Mouse (Mus musculus) lung, embryonic 15.5 days (tissue): ENCODE data around the gene Hdac9. TPM values are rescaled to one million over a fixed set of nuclear protein-coding genes. Genes with fewer than 3 reads are reported as not detected.
A peak's percentile ranks its signal among the peaks of the same experiment; 100 is the strongest.

ENCODE experiments used
- ATAC-seq: fragments of 200-750 bp; cut with Nextera tagmentation; 2 replicates; pipeline ENCODE4 v1.8.0; 2017; ENCODE audit warnings: moderate number of reproducible peaks, borderline replicate concordance; ENCODE audit not compliant: low FRiP score, low TSS enrichment; ENCODE audit errors: extremely low read depth
- H3K27ac ChIP-seq: fragments of 300-500 bp; sonication (generic); 2 replicates; pipeline ENCODE4 v1.5.1; 2015; ENCODE audit warnings: moderate library complexity, mild to moderate bottlenecking, inconsistent platforms
- H3K27me3 ChIP-seq: fragments of 300-500 bp; sonication (generic); 2 replicates; pipeline ENCODE4 v1.6.1; 2015; ENCODE audit warnings: inconsistent platforms
- H3K36me3 ChIP-seq: fragments of 300-500 bp; sonication (generic); 2 replicates; pipeline ENCODE4 v1.6.1; 2015; ENCODE audit warnings: inconsistent platforms
- H3K4me1 ChIP-seq: fragments of 300-500 bp; sonication (generic); 2 replicates; pipeline ENCODE4 v1.6.1; 2015; ENCODE audit warnings: inconsistent platforms
- H3K4me2 ChIP-seq: fragments of 300-500 bp; sonication (generic); 2 replicates; pipeline ENCODE4 v1.6.1; 2015; ENCODE audit warnings: inconsistent platforms, mild to moderate bottlenecking, moderate library complexity
- H3K4me3 ChIP-seq: fragments of 300-500 bp; sonication (generic); 2 replicates; pipeline ENCODE4 v1.5.1; 2015; ENCODE audit warnings: mild to moderate bottlenecking, inconsistent platforms
- H3K9ac ChIP-seq: fragments of 300-500 bp; sonication (generic); 2 replicates; pipeline ENCODE4 v1.6.1; 2015; ENCODE audit warnings: inconsistent platforms
- H3K9me3 ChIP-seq: fragments of 300-500 bp; sonication (generic); 2 replicates; pipeline ENCODE4 v1.6.1; 2016; ENCODE audit warnings: inconsistent platforms
- WGBS: fragments of 180-500 bp; shearing (Covaris S2); methylation state at CpG from one replicate; pipeline ENCODE4 v1.1.7; 2015; 5-methylcytosine and 5-hydroxymethylcytosine counted together
- polyA plus RNA-seq: library from polyadenylated mRNA; unstranded; fragments of >200 nt; fragmentation: Nextera tagmentation; extraction: Ambion mirVana; gene quantifications from 2 replicates; pipeline ENCODE4 v1.2.1, GENCODE M21; 2015

Hdac9 gene
- 6.7 and 7.5 TPM in 2 replicates for polyA plus RNA-seq

DNA sequence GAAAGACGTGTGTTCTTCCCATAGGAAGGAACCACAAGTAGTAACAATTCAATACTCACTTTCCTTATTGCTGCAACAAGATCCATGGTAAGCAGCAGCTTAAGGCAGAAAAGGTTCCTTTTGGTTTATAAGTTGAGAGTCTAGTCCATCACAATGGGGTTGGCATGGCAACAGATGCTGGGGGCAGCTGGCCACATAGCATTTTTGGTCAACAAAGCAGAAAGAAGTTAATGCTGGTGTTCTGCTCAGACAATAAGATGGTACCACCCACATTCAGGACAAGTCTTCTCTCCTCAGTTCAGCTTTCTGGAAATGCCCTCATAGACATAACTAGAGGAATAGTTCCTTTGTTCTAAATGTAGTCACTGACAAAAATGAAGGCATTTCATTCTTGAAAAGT is at the start of gene Hdac9:
Hdac9 (minus strand) TSS at position 101 of the 400 bp plus-strand sequence.
- Histone ChIP-seq H3K4me3 (no peak within 1 kb of the TSS), H3K36me3 (no peaks in the 10 kb centered on the region), H3K9me3 (no peaks in the 10 kb centered on the region), H3K4me2 (no peak within 1 kb of the TSS), H3K4me1 (no peaks in the 10 kb centered on the region), H3K9ac (no peak within 1 kb of the TSS), H3K27me3 (no peaks in the 10 kb centered on the region), H3K27ac (no peak within 1 kb of the TSS)
- ATAC-seq = no peak
- WGBS = 50% methylated on average over 1 of the region's 1 CpGs

- Histone ChIP-seq H3K4me3 (no peak overlapping the region), H3K9ac (no peak overlapping the region)
Measured at GRCm38 (mm10) chr12:34949066-34949706, 32.3 kb upstream of the Hdac9 start.

DNA sequence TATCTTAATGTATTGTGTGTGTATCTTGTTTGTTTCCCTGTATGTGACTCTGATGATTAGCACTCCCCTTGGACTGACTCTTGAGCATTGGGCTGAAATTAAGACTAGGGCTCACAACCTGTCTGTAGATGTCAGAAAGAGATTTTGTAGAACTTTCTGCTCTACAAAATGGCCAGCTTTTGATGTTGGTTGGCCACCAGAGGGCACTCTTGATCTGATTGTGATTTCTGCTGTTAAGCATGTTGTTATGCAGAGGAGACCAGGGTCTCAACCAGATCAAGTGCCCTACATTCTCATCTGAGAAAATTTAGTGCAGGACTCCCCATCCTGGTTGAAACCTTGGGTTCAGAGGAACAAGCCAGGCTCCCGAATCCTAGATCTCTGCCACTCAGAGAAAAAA is 21.0 kb upstream of the Hdac9 start:
- ATAC-seq = no peak
- Histone ChIP-seq H3K9me3 (no peaks in the 10 kb centered on the region), H3K4me3 (no peak overlapping the region), H3K4me1 (no peaks in the 10 kb centered on the region), H3K27ac (no peak overlapping the region), H3K27me3 (no peaks in the 10 kb centered on the region), H3K36me3 (no peaks in the 10 kb centered on the region), H3K4me2 (no peak overlapping the region), H3K9ac (no peak overlapping the region)
- WGBS = 88% methylated on average over 1 of the region's 1 CpGs

More at GRCm38 (mm10) chr12:34949066-34949706, 32.3 kb upstream of the Hdac9 start:
- no peaks in the 10 kb centered on the region for H3K36me3 ChIP-seq
- no peaks in the 10 kb centered on the region for H3K27me3 ChIP-seq
- 58% methylated on average over 6 of the region's 6 CpGs for WGBS
- H3K27ac ChIP-seq = no peak overlapping the region
- no peak overlapping the region for H3K4me2 ChIP-seq
- H3K9me3 ChIP-seq = no peaks in the 10 kb centered on the region
- H3K4me1 ChIP-seq = no peaks in the 10 kb centered on the region
- ATAC-seq = no peak

GRCm38 (mm10) chr12:34908008-34908407 is 8.9 kb downstream of the Hdac9 start:
- WGBS = 69% methylated on average over 2 of the region's 2 CpGs
- Histone ChIP-seq H3K4me3 (no peak overlapping the region), H3K4me1 (no peaks in the 10 kb centered on the region), H3K27me3 (peaks cover 24% of the 10 kb centered on the region), H3K4me2 (no peak overlapping the region), H3K36me3 (no peaks in the 10 kb centered on the region), H3K9ac (no peak overlapping the region), H3K9me3 (no peaks in the 10 kb centered on the region), H3K27ac (no peak overlapping the region)
- no peak for ATAC-seq

DNA sequence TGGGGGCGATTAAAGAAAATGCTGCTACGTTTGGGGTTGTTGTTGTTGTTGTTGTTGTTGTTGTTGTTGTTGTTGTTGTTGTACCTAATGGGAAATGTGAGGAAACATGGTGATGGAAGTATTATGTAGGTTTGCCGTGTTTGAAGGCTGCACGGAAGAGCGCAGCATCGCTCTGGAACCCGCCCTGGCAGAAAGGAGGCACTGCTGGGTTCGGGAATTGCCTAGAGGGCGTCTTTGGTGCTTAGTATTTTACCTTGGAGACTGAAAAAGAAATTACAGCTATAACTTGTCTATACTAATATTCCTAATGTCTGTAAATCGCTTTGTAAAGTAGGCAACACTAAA is 9.4 kb downstream of the Hdac9 start:
- WGBS = 2% methylated on average over 10 of the region's 10 CpGs
- H3K27me3 ChIP-seq = peaks cover 24% of the 10 kb centered on the region
- H3K4me3 ChIP-seq = peak overlapping the region; percentile 59
- H3K9me3 ChIP-seq = no peaks in the 10 kb centered on the region
- no peak for ATAC-seq
- no peak overlapping the region for H3K27ac ChIP-seq
- peak overlapping the region; percentile 36; the same call in 1 of the 2 replicates for H3K9ac ChIP-seq
- H3K4me2 ChIP-seq = peak overlapping the region; percentile 96
- H3K36me3 ChIP-seq = no peaks in the 10 kb centered on the region
- no peaks in the 10 kb centered on the region for H3K4me1 ChIP-seq

- Histone ChIP-seq H3K9me3 (no peaks in the 10 kb centered on the region), H3K4me3 (peak overlapping the region; percentile 59), H3K9ac (peak overlapping the region; percentile 39; the same call in 1 of the 2 replicates), H3K36me3 (no peaks in the 10 kb centered on the region), H3K27me3 (peaks cover 24% of the 10 kb centered on the region), H3K27ac (no peak overlapping the region), H3K4me2 (peak overlapping the region; percentile 96), H3K4me1 (no peaks in the 10 kb centered on the region)
- under 1% methylated on average over 79 of the region's 107 CpGs for WGBS
- ATAC-seq = peak; percentile 91
Measured at GRCm38 (mm10) chr12:34906704-34907505, 10.0 kb downstream of the Hdac9 start.

- Histone ChIP-seq H3K4me3 (peak overlapping the region; percentile 59), H3K27me3 (peaks cover 24% of the 10 kb centered on the region), H3K4me1 (no peaks in the 10 kb centered on the region), H3K4me2 (peak overlapping the region; percentile 96), H3K36me3 (no peaks in the 10 kb centered on the region), H3K9ac (peak overlapping the region; percentile 39; the same call in 1 of the 2 replicates), H3K9me3 (no peaks in the 10 kb centered on the region), H3K27ac (no peak overlapping the region)
- WGBS = under 1% methylated on average over 10 of the region's 10 CpGs
- peak; percentile 38; the same call in 1 of the 2 replicates for ATAC-seq
Measured at GRCm38 (mm10) chr12:34906376-34906703, 10.6 kb downstream of the Hdac9 start.

DNA sequence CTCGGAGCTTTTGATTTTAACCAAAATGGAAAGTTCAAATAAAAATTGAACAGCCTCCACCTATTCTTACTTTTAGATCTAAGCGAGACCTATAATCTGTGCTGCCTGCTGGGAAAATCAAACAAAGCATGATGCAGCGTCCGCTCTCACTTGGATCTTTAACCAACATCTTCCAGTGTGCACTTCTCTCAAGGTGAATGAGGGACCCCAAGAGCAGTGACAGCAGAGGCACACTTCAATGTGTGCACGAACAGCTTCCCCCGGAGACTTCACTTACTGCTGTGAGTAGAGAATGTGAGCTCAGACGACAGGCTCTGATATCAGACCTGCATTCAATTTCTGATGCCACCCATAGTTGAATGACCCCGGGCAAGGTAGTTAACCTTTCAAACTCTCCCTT is 16.7 kb downstream of the Hdac9 start:
- no peaks in the 10 kb centered on the region for H3K9me3 ChIP-seq
- no peak overlapping the region for H3K27ac ChIP-seq
- H3K4me2 ChIP-seq = no peak overlapping the region
- no peaks in the 10 kb centered on the region for H3K4me1 ChIP-seq
- H3K9ac ChIP-seq = no peak overlapping the region
- no peak for ATAC-seq
- peaks cover 7% of the 10 kb centered on the region; the same call in 1 of the 2 replicates for H3K27me3 ChIP-seq
- H3K4me3 ChIP-seq = no peak overlapping the region
- 82% methylated on average over 8 of the region's 8 CpGs for WGBS
- no peaks in the 10 kb centered on the region for H3K36me3 ChIP-seq

DNA sequence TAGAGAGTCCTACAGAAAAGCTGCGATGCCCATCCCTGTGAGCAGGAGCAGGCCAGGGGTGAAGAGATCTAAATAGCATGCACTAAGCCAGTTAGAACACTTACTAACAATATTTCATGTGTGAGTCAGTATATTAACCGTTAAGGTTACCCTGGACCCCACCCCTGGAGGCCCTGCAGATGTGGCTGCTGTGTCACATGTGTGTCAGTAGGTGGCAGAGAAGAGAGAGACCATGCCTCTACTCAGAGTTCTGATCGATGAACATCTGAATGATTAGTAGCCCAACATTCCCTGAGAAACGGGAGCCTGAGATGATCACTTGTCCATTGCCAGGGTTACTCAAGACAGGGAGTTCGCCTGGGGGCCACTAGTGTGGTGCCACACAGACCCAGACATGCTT is 22.0 kb downstream of the Hdac9 start:
- ATAC-seq = no peak
- no peaks in the 10 kb centered on the region for H3K27me3 ChIP-seq
- WGBS = 73% methylated on average over 5 of the region's 5 CpGs

GRCm38 (mm10) chr12:34888694-34889093 is 28.2 kb downstream of the Hdac9 start:
- H3K4me2 ChIP-seq = no peak overlapping the region
- WGBS = 67% methylated on average over 4 of the region's 4 CpGs
- no peaks in the 10 kb centered on the region for H3K27me3 ChIP-seq
- no peaks in the 10 kb centered on the region for H3K36me3 ChIP-seq
- no peak for ATAC-seq
- H3K27ac ChIP-seq = no peak overlapping the region
- H3K9me3 ChIP-seq = no peaks in the 10 kb centered on the region
- no peak overlapping the region for H3K4me3 ChIP-seq
- H3K4me1 ChIP-seq = no peaks in the 10 kb centered on the region
- no peak overlapping the region for H3K9ac ChIP-seq

More for the DNA sequence above, 22.0 kb downstream of the Hdac9 start:
- Histone ChIP-seq H3K27ac (no peak overlapping the region), H3K9ac (no peak overlapping the region), H3K4me3 (no peak overlapping the region), H3K9me3 (no peaks in the 10 kb centered on the region), H3K4me2 (no peak overlapping the region), H3K36me3 (no peaks in the 10 kb centered on the region), H3K4me1 (no peaks in the 10 kb centered on the region)

GRCm38 (mm10) chr12:34874926-34875325 is 42.0 kb downstream of the Hdac9 start:
- Histone ChIP-seq H3K4me1 (no peaks in the 10 kb centered on the region), H3K9ac (no peak overlapping the region), H3K4me2 (no peak overlapping the region), H3K27me3 (no peaks in the 10 kb centered on the region), H3K36me3 (no peaks in the 10 kb centered on the region), H3K27ac (no peak overlapping the region), H3K4me3 (no peak overlapping the region), H3K9me3 (no peaks in the 10 kb centered on the region)
- WGBS = 51% methylated on average over 2 of the region's 2 CpGs
- ATAC-seq = no peak

- no peak for ATAC-seq
- H3K4me1 ChIP-seq = no peaks in the 10 kb centered on the region
- H3K4me2 ChIP-seq = no peak overlapping the region
- H3K9ac ChIP-seq = no peak overlapping the region
- 68% methylated on average over 7 of the region's 7 CpGs for WGBS
- no peak overlapping the region for H3K27ac ChIP-seq
- no peaks in the 10 kb centered on the region for H3K36me3 ChIP-seq
- H3K4me3 ChIP-seq = no peak overlapping the region
- no peaks in the 10 kb centered on the region for H3K9me3 ChIP-seq
- no peaks in the 10 kb centered on the region for H3K27me3 ChIP-seq
Measured at GRCm38 (mm10) chr12:34871028-34871427, 45.9 kb downstream of the Hdac9 start.
